Mouse (Mus musculus) urinary bladder, adult 18-20 months (tissue): ENCODE results near the gene Ogg1.
A peak's percentile ranks its signal among the peaks of the same experiment; 100 is the strongest.

Experiments used
- DNase-seq, 2 experiments: peaks; one replicate each; pipeline ENCODE4 v3.0.0; 2022; ENCODE audit warnings: low spot score in 2 of 2, mixed read lengths in 2 of 2

The Ogg1 gene

DNA sequence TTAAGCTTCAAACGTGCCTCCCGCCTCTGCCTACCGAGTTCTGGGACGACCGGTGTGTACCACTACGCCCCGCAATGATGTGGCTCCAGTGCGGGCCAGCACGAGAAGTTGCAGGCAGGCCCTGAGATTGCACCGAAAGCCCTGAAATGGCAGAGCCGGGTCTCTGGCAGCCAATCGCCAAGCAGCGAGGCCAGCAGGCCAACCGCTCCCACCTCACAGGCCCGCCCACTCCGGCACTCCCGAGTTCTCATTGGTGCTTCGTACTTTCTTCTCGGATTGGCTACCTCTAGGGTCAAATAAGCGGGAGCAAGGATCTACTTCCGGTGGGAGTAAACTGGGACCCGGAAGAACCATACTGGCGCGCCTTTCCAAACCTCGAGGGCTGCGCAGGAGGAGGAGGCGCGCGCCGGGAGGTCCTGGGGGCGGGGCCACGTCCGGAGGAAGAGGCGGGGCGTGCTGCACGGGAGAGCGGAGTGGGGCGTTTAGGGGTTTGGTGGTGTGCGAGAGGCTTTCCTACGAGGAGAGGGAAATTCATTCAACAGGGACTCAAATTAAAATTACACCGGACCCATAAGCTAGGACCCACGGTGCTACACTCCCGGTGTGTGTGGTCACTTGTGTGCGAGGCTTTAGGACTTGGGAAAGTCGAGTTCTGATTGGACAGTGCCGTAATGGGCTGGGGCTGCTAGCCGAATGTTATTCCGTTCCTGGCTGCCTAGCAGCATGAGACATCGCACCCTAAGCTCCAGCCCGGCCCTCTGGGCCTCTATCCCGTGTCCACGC lies at the start of gene Ogg1:
Gene Ogg1 (plus strand): TSS at position 440 of the 783 bp plus-strand sequence.
- peak; percentile 90 to 97 for DNase-seq

DNA sequence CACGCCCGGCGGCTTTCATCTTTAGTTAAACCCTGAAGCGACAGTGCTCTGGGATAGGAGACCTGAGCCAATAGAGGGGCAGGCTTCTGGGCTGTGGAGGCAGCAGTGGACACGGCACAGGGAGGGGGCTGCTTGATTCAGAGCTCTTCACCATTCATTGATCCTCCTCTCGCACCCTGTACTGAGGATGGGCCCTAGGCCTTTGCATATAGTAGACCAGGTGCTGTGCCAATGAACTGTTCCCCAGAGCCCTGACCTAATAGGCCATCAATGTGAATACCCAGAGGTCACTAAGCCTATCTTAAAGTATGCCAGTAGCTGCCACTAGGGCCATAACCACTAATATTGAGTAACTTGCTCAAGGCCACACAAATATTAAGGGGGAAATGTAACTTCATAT lies 45.1 kb upstream of the Ogg1 start:
- DNase-seq = no peak

DNA sequence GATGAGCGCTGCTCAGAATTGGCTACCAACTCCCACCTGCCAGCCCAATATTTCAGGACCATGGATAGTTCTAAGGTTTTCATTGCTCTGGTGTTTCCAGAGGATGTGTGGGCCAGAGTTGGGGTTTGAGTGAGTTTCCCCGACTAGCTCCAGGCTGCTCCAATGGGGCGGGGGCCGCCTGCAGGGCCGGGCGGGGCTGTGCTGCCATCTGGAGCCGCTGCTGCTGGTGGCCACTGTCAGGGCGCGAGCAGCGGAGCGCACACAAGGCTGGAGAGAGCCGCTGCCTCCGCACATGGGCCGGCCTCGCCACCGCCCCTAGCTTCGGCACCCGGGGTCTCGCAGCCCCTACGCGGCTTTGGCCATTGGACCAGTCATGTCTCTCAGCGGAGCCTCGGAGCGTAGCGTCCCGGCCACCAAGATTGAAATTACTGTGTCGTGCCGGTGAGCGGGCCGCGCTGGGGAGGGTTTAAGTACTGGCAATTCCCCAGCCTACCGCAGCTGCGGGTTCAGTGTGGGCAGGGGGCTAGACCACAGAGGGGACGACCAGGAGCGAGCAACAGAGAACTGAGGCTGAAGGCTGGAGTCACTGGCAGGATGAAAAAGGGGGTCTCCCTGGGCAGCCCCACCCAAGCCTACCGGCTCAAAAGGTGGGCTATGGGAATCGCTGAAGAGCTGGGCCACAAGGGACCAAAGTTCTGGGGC lies 44.5 kb upstream of the Ogg1 start, which contains the start of gene Cpne9:
Gene Cpne9 (plus strand): TSS at position 207 of the 702 bp plus-strand sequence.
- peak in 1 of 2 experiments; percentile 6 for DNase-seq

DNA sequence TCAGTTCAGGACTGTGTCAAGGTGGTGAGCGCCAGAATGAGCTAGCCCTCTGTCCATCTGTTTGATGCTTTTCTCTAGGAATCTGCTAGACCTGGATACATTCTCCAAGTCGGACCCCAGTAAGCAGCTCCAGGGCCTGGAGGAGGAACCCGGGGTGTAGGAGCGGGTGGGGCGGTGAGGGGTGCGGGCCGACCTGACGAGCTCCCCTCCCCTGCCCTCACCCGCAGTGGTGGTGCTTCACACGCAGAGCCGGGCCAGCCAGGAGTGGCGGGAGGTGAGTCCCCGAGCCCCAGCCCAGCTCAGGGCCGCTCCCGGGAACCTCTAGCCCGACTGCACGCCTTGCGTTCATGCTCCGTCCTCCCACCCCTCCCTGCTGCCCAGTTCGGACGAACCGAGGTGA lies 43.8 kb upstream of the Ogg1 start:
- DNase-seq = no peak

DNA sequence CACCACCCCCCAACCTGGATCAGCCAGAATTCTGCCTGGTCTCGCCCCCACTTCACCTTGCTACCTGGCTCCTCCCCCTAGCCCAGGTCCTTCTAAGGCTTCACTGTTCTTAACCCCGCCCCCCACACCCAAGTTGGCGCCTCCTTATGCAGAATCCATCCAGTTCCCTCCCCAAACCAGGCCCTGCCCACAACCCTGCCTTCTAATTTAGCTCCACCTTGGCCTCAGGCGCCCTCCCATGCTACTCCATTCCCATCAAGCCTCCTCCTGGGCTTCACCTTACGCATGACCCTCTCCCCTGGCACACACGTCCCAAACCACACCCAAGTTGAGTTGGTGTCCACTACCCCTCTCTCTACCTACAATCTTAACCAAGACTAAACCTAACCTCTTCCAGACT lies 43.3 kb upstream of the Ogg1 start:
- DNase-seq = no peak

DNA sequence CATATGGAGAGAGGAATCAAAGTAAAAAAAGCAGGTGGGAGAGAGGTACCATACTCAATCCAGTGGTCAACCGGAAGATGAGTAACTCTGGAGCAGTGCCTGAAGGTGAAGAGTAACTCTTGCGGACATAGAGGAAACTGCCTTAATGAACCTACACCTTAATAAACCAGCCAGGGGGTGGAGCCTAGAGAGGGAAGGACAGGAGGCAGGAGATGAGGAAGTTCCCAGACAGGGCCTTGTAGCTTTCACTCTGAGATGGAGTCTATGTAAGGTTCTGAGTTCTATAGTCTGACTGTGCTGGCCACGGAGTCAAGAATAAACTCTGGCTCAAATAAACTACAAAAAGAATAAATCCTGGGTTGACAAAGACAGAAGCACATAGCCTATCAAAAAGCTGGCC lies 41.8 kb upstream of the Ogg1 start:
- DNase-seq = no peak

DNA sequence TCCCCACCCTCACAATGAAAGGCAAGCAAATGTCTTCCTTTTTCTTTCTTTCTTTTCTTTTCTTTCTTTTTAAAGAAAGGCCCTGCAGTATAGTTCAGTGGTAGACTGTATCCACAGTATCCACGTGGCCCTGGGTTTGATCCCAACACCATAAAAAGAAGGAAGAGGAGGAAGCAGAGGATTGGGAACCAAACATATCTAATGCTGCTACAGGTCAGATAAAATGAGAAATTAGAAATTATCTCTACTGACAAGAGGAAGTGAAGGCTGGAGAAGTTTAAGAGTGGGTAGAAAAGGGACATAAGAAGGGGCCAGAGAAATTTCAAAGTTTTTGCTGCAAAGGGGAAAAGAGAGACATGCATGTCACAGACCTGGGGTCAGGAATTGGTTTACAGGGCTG lies 40.5 kb upstream of the Ogg1 start:
- DNase-seq = no peak

DNA sequence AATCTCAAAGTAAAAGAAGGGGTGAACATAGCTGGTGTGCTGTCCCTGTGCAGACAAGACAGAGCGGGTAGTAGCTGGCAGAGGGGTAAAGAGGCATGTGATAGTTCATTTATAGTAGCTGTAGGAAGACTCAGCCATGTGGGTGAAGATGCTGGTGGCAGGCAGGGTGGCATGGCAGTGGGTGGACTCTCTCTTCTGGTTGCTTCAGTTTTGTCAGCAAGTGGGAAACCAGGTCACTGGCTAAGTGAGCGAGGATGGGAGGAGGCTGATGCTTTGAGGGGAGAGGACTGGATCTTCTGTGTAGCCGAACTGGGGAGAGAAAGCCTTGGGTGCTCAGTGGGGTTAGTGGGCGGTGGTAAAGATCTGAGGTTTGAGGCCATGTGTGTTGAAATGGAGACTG lies 39.5 kb upstream of the Ogg1 start:
- no peak for DNase-seq

DNA sequence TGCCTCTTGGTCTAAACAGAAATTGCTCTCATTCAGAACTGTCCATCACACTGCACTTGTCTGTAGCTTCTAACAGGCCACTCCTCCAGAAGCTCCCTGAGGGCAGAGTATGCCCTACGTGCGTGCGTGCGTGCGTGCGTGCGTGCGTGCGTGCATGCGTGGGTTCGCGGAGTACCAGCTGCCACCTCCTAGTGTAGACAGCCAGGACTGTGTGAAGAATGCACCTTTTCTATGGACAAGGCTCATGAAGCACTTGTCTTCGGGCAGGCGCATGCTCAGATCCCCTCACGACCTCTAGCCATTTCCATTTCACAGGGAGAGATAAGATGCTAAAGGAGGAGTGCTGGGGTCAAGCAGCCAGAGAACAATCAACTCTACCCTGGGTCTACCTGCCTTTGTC lies 37.4 kb upstream of the Ogg1 start:
- DNase-seq = no peak

DNA sequence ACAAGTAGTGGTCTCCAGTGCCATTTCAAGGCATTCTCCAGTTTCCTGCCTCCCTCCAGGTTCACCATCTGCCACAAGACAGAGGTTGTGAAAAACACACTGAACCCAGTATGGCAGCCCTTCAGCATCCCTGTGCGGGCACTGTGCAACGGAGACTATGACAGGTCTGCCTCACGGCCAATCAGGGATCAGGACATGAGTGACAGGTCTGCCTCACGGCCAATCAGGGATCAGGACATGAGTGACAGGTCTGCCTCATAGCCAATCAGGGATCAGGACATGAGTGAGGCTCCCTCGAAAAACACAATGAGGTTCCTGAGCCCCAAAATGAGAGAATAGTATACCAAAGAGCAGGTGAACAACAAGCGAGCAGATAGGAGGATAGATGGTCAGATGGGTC lies 36.4 kb upstream of the Ogg1 start:
- DNase-seq = no peak

DNA sequence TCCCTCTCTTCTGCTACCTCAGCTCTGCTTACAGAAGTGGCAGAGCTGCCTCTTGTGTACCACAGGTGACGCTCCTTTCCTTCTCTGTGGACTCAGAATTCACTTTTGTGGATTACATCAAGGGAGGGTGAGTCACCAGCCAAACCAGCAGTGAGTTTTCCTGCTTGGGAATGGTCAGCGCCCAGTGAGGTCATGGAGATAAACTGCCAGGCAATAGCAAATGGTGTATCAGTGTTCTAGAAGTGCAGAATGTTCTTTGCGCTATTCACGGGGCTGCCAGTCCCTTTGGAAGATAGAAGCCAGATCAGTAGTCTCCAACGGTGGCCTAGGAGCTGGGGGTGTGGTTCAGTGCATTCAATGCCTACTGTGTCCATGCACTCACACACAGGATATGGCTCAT lies 33.8 kb upstream of the Ogg1 start:
- no peak for DNase-seq

DNA sequence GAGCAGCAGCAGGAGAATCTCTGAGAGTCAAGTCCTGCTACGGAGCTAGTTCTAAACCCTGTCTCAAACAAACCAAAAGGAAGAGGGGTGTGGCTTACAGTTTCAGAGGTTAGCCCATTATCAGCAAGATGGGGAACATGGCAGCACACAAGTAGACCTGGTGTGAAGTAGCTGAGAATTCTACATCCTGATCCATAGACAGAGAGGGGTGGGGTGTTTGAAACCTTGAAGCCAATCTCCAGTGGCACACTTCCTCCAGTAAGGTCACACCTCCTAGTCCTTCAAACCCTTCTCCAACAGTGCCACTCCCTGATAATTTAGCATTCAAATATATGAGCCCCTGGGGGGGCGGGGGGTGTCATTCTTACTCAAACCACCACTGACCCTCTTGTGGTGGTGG lies 30.7 kb upstream of the Ogg1 start:
- DNase-seq = no peak

DNA sequence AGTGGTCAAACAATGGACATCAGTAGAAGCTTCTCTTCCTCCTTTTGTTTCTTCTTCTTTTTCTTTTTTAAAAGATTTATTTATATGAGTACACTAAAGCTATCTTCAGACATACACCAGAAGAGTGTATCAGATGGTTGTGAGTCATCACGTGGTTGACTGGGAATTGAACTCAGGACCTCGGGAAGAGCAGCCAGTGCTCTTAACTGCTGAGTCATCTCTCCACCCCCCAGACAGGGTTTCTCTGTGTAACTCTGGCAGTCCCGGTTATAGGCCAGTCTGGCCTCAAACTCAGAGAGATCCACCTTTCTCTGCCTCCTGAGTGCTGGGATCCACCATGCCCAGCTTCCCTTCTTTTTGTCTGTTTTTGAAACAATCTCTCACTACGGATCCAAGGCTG lies 30.1 kb upstream of the Ogg1 start:
- no peak for DNase-seq

DNA sequence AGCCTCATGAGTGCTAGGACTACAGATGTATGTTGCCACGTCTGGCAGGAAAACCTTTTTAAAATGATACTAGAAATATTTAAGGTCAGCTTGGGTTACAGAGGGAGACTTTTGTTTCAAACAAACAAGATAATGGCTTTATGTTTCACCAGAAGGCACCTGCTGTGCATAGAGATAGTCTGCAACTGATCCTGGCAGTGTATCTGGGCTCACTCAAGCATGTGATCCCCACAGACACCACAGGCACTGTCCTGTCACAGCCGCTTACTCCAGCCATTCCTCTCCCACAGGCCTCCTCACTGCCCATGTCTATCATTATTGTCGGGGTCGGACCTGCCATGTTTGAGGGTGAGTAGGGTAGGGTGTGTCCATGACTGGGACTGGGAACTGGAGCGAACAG lies 25.4 kb upstream of the Ogg1 start:
- DNase-seq = no peak

DNA sequence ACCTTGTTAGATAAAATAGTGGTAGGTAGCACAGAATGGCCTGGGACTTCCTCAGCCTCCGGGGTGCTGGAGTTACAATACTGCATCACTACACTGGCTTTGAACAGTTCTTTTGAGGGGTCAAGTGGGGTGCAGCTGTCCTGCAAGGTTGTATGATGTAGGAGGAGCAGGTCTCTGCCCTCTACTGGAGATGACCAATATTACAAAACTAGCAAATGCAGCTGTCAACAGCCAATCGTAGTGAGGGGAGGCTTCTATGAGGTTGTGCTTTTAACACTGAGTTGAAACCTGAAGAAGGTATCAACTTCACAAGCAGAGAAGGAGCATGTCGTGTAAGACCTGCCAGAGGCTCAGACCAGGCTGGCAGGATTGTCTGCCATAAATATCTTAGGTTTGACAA lies 24.5 kb upstream of the Ogg1 start:
- DNase-seq = no peak

DNA sequence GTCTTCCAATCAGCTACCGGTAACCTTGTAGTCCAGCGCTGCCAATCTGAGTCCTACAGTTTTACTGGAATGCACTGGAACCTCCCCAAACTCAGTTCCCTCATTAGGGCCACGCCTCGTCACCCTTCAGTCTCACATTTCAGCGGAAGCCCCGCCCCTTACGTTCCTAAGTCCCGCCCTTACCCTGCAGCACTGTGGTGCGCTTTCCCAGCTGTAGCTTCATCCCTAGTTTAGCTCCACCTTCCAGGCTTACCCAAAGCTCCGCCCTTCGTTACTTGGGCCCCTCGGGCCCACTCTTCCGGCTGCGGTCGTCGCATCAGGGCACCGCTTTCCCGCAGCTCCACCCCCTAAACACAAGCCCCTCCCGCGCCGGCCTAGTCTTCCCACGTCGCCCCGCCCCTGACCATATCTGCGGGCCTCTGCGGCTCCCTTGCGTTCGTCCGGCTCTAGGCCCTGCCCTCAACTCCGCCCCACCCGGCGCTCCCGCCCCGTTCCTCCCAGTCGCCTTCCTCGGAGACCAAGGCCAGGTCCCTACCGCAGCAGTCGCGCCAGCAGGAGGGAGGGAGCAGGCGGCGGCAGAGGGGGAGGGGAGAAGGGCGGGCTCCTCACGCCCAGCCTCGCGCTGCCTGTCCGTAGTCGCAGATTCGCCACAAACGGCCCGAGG lies 20.3 kb upstream of the Ogg1 start:
- peak; percentile 97 to 100 for DNase-seq

DNA sequence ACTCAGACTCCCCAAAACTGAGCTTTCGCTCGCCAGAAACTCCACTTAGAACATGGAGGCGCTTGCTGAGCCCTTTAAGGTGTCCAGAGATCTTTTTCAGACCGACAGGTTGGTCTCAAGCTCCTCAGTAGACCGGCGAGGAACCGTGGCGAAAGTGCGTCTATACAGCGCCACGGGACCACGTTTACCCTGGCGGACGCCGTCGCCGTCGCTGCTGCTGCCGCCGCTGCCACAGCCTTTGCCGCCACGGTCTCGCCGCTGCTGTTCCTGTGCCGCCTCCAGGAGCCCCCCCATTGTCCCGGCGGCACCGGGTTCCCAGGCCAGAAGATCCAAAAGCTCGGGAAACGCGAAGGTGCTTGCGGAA lies 19.8 kb upstream of the Ogg1 start, which contains the start of gene Brpf1:
Gene Brpf1 (plus strand): TSS at position 152 of the 364 bp plus-strand sequence.
- DNase-seq = no peak

DNA sequence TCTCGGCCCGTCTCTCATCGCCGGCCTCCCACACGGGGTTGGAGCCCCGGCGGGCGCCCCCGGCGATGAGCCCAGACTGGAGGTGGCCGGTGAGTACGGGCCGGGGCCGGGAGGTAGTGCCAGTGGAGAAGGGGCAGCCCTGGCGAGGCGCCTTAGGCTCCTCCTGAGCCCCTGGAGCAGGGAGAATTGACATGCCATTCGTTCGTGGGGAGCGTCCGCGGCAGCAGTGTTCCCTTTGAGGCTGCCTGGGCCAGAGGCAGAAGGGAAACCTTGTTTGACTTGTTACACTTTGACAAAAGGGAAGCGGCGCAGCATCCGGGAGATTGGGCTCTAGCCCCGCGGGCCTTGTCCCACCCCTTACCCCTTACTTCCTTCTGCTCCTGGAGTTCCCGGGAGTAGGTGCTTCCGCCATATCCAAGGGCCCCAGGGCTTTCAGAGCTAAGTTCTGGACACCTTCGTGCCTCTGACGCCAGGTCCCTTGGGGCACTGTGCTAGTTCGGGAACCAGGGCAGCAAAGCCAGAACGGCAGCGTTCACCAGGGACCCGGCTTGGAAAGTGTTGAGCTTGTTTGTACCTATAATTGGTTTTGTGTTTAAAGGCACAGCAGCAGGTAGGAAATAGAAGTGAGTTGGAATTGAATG lies 19.2 kb upstream of the Ogg1 start:
- peak; percentile 28 to 39 for DNase-seq

DNA sequence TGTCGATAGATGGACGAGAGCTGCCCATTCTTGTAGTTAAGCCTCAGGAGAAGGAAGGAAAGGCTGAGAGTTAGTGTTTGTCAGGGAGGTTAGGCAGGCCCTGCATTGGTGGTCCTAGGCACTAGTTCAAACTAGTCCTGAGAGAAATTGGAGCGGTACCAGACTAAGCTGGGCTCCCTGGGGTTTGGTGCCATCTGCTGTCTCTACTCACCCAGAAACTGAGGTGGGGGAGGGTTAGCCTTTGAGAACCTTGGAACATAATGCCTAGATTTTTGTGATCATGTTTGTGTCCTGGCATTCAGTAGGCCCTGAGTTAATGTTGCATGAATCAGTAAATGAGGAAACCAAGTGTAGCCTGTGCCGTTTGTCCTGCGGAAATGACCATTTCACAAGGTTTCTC lies 18.6 kb upstream of the Ogg1 start:
- DNase-seq = no peak

DNA sequence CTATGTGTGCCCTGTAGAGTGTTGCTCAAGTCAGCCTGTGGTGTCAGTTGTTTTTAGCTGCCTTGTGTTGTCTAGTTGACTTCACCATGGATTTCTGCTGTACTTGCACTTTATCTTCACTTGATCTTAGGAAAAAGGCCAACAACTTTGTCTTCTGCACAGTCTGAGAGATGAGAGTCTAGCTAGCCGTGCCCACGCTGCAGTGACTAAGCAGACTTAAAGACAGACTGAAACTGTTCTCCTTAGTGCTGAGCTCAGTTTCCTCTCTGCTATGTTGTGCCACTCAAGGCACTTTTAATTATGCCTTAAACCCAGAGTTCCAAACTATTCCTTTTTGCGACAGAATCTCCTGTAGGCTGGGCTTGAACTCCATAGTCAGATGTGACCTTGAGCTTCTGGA lies 10.8 kb upstream of the Ogg1 start:
- no peak for DNase-seq

DNA sequence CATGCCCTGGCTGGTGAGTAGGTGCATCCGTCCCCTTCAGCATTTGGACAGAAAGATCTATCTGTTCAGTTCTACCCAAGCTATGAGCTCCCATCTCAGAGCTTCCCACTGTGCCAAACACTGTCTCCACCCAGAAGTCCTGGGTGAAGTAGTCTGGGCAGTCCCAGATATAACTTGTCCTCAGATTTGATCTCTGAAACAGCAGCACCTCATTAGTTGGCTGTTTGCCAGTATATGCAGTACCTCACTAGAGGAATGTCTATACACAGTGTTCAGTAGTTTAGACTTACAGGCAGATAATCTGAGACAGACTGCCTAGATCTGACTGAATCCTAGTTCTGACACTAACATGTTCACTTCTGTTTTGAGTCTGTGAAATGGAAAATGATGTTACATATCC lies 2.6 kb downstream of the Ogg1 start:
- no peak for DNase-seq

DNA sequence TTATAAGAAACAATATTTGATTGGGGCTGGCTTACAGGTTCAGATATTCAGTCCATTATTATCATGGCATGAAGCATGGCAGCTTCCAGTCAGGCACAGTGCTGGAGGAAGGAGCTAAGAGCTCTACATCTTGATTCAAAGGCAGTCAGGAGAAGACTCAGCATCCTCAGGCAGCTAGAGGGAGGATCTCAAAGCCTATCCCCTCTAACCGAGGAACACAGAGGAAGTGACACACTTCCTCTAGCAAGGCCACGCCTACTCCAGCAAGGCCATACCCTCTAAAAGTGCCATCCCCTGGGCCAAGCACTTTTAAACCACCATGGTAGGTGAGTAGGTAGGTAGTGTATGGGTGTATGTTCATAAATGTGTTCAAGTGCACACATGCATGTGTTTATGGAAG lies 3.8 kb downstream of the Ogg1 start:
- no peak for DNase-seq
